Mouse (Mus musculus): Measurements from ENCODE around the gene Lipc. TPM values are rescaled to one million over a fixed set of nuclear protein-coding genes. Genes with fewer than 3 reads are reported as not detected.

Gene Lipc
- total RNA-seq, 2 experiments from 2014 or later, result 0.25 TPM; not detected in 1

- DNase-seq, result no peak
These were observed 40.9 kb downstream of the Lipc start for GRCm38 (mm10) chr9:70911163-70911562.

DNA sequence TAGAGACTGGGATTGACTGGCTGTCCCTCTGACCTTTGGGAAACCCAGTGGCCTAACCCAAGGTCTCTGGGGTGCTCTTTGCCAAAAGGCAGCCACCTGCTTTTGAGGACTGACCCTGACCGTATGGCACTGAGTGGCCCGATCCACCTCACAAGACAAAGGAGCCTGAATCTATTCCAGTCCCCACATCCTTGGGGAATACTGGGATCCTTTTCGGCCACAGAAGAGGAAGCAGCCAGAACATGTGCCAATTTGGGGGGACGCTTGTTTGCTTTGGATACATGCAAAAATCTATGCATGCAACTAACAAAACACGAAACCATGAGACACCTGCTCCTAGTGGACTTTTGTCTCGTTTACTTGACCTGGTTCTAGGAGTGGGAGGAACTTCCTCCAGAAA, 41.7 kb downstream of the Lipc start:
- no peak for DNase-seq

- DNase-seq, result no peak
These were observed 49.0 kb downstream of the Lipc start for GRCm38 (mm10) chr9:70902821-70903730.

DNA sequence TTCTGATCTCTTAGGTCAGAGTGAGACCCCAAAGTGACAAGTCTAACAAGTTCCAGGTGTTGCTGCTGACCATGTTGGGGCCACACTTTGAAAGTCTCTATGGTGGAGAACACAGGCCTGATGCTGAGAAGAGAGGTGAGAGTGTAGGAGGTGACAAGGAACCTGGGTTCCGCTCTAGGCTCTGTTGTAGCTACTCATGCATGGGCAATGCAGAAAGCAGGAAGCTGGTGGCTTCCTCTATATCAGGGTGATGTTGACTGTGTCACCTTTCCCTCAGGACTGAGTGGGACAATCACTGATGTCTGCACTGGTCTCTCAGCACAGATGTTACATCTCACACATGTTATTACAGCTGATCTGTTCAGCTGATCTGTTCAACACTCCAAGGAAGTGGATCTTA, 57.8 kb downstream of the Lipc start:
- DNase-seq, result no peak

DNA sequence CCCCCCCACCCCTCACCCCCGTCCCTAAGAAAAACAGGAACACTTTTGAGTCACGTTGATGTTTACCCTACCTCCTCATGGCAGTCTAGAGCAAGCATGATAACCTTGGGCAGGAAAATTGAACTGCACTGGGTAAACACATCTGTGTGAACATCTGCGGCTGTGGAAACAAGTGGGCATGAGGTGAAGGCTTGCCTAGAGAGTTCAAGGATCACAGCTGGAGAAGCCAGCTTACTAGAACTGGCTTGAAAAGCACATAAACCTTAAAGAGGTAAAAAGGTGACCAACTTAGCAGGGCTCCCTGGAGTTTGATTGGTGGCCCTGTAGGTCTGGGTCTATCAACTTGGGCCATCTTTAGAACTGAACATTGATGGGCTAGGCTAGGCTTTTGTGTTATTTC, 58.5 kb downstream of the Lipc start:
- no peak for DNase-seq

GRCm38 (mm10) chr9:70892627-70893026, 59.4 kb downstream of the Lipc start:
- no peak for DNase-seq

GRCm38 (mm10) chr9:70891431-70892133, 60.4 kb downstream of the Lipc start:
- peak; percentile 47 to 57 for DNase-seq

DNA sequence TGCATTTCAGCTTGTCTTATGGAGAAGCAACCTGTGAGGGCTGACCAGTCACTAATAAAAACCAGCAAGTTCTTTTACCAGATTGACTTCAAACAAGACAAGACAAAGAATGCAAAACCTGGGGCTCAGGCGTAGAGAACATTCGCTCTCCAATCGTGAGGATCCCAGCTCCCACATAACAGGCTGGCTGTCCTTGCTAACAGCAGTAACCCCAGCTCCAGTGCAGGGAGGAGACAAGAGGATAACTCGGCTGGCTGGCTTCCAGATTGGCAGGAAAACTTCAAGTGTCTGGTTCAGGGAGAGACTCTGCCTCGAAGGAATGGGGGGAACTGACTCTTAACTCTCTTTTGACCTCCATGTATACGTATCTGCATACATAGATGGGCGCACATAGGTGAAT, 61.3 kb downstream of the Lipc start:
- DNase-seq, result no peak

DNA sequence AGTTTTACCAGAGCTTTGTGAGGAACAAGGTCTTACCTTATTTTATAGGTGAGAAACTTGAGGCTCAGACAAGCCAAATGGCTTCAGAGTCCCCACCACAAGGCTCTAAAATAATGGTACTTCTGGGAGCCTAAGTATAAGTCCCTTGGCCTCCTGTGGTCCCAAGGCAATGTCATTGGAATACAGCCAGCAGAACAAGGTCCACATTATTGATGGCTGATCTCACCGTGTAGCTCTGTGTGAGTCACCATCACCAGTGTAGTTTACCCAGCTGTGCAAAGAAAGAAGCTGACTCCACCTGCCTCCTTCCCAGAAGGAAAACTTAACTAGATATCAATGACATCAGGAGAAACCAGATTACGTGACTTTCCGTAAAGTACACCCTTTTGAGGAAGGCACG, 63.1 kb downstream of the Lipc start:
- no peak for DNase-seq

DNA sequence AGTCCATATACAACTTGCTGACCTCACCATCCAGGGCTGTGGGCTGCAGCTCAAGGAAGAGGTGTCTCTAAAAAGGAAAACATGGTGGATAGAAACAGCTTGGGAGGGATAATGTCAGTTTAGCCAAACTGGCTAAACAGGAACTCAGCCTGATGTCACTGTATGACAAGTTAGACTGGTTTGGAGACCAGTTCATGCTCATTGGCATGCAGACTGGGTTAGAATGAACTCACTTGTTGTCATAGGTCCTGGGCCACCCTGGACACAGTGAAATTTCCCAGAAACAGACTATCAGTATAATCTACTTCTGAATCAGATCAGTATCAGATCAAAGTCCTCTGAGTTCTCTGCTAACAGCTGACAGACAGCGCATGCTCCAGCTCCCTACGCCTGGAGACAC, 63.5 kb downstream of the Lipc start:
- no peak for DNase-seq

GRCm38 (mm10) chr9:70881982-70882381, 70.0 kb downstream of the Lipc start:
- DNase-seq, result no peak

DNA sequence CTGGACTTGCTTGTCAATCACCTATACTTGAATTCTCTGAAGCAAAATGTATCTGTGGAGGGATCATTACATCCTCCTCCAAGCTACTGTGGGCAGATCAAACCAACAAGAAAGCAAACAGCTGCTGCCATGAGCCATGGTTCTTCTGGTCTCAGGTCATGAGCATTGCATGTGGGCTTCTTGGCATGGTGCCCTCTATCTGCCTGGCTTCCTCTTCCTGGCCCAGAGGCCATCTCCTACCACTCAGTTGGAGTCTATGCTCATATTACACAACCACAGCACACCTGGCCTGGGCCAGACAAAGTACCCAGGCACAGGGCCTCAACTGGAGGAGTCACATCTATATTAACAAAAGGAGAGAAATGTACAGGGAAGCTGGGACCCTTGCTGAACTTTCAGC, 73.2 kb downstream of the Lipc start:
- no peak for DNase-seq

DNA sequence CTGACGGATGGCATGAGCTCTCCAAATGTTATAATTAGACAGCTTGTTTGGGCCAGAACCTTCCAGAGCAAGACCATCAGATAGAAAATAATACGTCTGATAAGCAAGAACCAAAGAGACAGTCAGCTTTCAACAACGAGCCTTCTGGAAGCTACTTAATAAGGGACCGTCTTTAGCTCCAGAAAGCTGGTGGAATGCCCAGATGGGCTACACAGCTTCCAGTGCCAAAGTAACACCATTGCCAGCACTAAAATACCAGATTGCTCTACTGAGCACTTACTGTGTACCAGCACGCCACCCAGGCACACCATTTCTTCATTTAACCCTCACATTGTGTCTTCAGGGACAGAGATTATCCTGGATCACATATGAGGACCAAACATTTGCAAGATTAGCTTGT, 73.9 kb downstream of the Lipc start:
- peak; percentile 39 to 60 for DNase-seq

DNA sequence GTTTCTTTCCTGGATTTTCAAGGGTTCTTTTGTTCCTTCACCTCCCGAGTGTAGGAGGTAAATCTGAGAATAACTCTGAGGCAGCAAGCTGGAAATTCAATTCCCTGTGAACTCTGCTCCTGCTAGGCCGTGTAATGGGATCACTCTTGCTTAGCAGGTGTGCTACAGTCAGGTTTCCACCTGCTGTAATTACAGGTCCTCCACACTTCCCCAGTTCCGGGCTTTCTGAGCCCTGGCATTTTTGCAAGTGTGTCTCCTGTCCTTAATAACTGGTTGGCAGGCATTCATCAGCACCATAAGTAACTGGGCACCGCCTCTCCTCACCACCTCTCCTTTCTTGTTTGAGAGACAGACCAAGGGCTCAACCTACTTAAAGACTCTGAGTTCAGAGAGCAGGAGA, 76.5 kb downstream of the Lipc start:
- no peak for DNase-seq

DNA sequence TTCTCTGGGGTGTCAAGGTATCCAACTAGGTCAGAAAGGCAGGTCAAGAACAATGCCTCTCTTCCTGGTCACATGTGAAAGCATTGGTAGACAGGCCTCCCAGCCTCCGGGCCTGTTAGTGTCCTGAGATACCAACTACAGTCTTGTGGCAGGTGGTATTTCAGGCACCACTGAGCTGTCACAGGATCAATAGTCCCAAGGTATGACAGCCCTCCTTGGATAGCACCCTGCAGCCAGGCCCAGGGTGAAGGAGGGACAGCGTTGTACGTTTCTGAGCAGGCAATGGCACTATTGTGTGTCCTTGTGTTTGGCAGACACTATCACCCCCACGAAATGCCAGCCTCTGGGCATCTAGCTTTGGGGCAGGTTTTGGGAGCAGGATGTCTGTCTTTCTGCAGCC, 77.0 kb downstream of the Lipc start:
- no peak for DNase-seq

- DNase-seq, result no peak
These were observed 79.4 kb downstream of the Lipc start for GRCm38 (mm10) chr9:70872675-70873074.

DNA sequence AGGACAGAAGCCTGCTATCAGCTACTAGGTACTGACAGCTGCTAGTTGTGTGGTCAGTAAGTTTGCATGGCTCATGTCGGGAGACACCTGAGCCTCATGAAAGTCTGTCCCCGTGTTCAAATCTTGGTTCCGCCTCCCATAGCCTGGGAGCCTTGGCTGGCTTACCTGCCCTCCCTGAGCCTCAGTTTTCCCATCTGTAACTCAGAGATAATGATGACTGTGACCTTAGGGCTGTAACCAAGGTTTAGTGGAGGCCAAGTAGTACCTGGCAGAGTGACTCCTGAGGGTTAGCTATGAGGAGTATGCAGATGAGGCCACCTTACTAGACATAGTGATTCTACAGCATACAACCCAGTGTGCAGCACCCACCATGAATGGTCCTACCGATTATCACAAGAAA, 81.7 kb downstream of the Lipc start:
- no peak for DNase-seq

DNA sequence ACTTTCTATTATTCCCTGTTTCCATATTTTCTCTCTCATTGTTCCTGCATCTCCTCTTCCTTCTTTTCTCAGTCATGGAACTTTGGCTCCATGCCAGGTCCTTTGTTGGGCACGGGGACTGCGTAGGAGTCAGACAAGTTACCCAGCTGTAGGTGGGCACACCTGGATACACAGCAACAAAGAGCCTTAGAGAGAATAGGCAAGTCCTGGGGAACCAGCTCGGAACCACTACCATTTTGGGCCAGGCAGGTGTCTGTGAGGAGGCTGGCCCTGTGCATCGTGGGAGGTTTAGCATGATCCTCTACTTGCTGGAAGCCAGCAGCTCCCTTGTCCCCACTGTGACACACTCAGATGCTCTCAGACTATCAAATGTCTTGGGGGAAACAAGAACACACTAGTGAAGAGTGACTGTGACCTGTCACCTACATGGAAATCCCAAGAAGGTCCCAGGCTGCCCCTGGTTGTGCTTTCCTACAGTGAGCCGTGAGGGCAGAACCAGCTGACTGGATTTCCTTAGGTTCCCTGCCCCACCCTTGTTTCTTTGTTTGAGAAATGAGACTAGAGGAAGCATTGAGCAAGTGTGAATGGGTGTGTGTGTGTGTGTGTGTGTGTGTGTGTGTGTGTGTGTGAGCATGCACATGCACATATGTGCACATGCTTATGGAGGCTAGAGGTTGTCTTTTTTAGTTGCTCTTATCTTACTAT, 82.7 kb downstream of the Lipc start:
- no peak for DNase-seq

GRCm38 (mm10) chr9:70867381-70867780, 84.6 kb downstream of the Lipc start:
- DNase-seq, result no peak

- no peak for DNase-seq
These were observed 88.0 kb downstream of the Lipc start for GRCm38 (mm10) chr9:70864039-70864438.

GRCm38 (mm10) chr9:70863299-70863698, 88.7 kb downstream of the Lipc start:
- DNase-seq, result no peak

DNA sequence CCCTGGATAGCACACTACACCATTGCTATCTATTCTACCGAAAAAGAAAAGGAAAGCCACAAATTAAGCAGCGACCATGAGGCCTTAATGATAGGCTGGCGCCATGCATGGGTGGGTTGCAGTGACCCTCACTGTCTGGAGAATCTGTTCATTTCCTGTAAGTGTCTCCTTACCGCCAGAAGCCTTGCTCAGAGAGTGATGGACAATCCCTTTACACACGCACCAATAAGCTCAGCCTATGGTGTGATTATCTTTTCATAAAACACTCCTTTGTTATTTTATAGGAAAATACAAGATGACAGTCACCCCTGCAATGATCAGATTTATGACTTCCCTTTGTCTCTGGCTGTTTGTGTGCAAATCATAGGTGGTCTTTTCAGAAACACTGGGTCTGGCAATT, 92.8 kb downstream of the Lipc start:
- no peak for DNase-seq

GRCm38 (mm10) chr9:70855868-70856267, 96.2 kb downstream of the Lipc start:
- DNase-seq, result no peak

Data from layer of hippocampus, postnatal 36 days (tissue).